Mouse (Mus musculus) hindbrain, embryonic 14.5 days (tissue): ENCODE measurements at regions not wholly inside any gene's neighbourhood (a gene's known extent, or its start where the extent isn't known, plus 50 kb on each side); places are given as distances from the start of the nearest gene placed in this dataset.

ENCODE experiments used
- ATAC-seq: fragments of 200-750 bp; cut with Nextera tagmentation; 2 replicates; pipeline ENCODE4 v1.8.0; 2017; ENCODE audit warnings: moderate number of reproducible peaks, mild to moderate bottlenecking, moderate TSS enrichment, moderate library complexity; ENCODE audit not compliant: low FRiP score
- DNase-seq: peaks from one replicate; pipeline ENCODE4 v3.0.0-alpha.2; 2015; ENCODE audit warnings: low spot score
- H3K27ac ChIP-seq: fragments of 300-500 bp; sonication (generic); 2 replicates; pipeline ENCODE4 v1.5.1; 2014; ENCODE audit warnings: mild to moderate bottlenecking, moderate library complexity
- H3K27me3 ChIP-seq: fragments of 300-500 bp; sonication (generic); 2 replicates; pipeline ENCODE4 v1.6.1; 2014; ENCODE audit warnings: mild to moderate bottlenecking, low read length, mixed read lengths; ENCODE audit not compliant: control insufficient read depth, insufficient read depth
- H3K36me3 ChIP-seq: fragments of 300-500 bp; sonication (generic); replicated peaks from 2 replicates; pipeline ENCODE4 v1.6.1; 2014; ENCODE audit not compliant: control insufficient read depth, insufficient read depth
- H3K4me1 ChIP-seq: fragments of 300-500 bp; sonication (generic); replicated peaks from 2 replicates; pipeline ENCODE4 v1.6.1; 2014; ENCODE audit warnings: antibody characterized with exemption, low read length, mixed read lengths; ENCODE audit not compliant: control insufficient read depth, insufficient read depth
- H3K4me2 ChIP-seq: fragments of 300-500 bp; sonication (generic); replicated peaks from 2 replicates; pipeline ENCODE4 v1.6.1; 2014; ENCODE audit warnings: mild to moderate bottlenecking, moderate library complexity
- H3K4me3 ChIP-seq: fragments of 300-500 bp; sonication (generic); replicated peaks from 2 replicates; pipeline ENCODE4 v1.5.1; 2014; ENCODE audit warnings: mild to moderate bottlenecking, low read length
- H3K9ac ChIP-seq: fragments of 300-500 bp; sonication (generic); 2 replicates; pipeline ENCODE4 v1.6.1; 2014
- H3K9me3 ChIP-seq: fragments of 300-500 bp; sonication (generic); 2 replicates; pipeline ENCODE4 v1.6.1; 2016; ENCODE audit warnings: low read length; ENCODE audit not compliant: control insufficient read depth
- WGBS: fragments of 180-500 bp; shearing (Covaris S2); extraction: QIAGEN DNeasy Blood & Tissue Kit; methylation state at CpG from one replicate; pipeline ENCODE4 v1.1.7; 2014; 5-methylcytosine and 5-hydroxymethylcytosine counted together

GRCm38 (mm10) chr17:4738717-4739485 lies 255.2 kb upstream of the Arid1b start:
- H3K9me3 ChIP-seq: no peaks in the 10 kb centered on the region
- H3K4me3 ChIP-seq: no peak overlapping the region
- 17% methylated on average over 7 of the region's 7 CpGs for WGBS
- ATAC-seq (no peak), DNase-seq (no peak)
- H3K9ac ChIP-seq: no peak overlapping the region
- H3K36me3 ChIP-seq: no peaks in the 10 kb centered on the region
- H3K27ac ChIP-seq: no peak overlapping the region
- H3K4me2 ChIP-seq: no peak overlapping the region
- no peaks in the 10 kb centered on the region for H3K27me3 ChIP-seq
- H3K4me1 ChIP-seq: no peaks in the 10 kb centered on the region

GRCm38 (mm10) chr17:4740784-4741183 lies 253.3 kb upstream of the Arid1b start:
- Histone ChIP-seq H3K36me3 (no peaks in the 10 kb centered on the region), H3K9ac (no peak overlapping the region), H3K4me3 (no peak overlapping the region), H3K9me3 (no peaks in the 10 kb centered on the region), H3K27ac (no peak overlapping the region), H3K4me1 (no peaks in the 10 kb centered on the region), H3K4me2 (no peak overlapping the region), H3K27me3 (no peaks in the 10 kb centered on the region)
- no peak for DNase-seq
- 25% methylated on average over 5 of the region's 5 CpGs for WGBS
- ATAC-seq: no peak

- Histone ChIP-seq H3K9ac (no peak overlapping the region), H3K27me3 (no peaks in the 10 kb centered on the region), H3K36me3 (no peaks in the 10 kb centered on the region), H3K27ac (no peak overlapping the region), H3K4me1 (no peaks in the 10 kb centered on the region), H3K4me2 (no peak overlapping the region), H3K4me3 (no peak overlapping the region), H3K9me3 (no peaks in the 10 kb centered on the region)
- DNase-seq (no peak), ATAC-seq (no peak)
- 71% methylated on average over 1 of the region's 1 CpGs for WGBS
Measured at GRCm38 (mm10) chr17:4742314-4742713, 251.8 kb upstream of the Arid1b start.

- 96% methylated on average over 6 of the region's 6 CpGs for WGBS
- DNase-seq (no peak), ATAC-seq (no peak)
- Histone ChIP-seq H3K27me3 (no peaks in the 10 kb centered on the region), H3K27ac (no peak overlapping the region), H3K4me2 (no peak overlapping the region), H3K36me3 (no peaks in the 10 kb centered on the region), H3K9ac (no peak overlapping the region), H3K4me1 (no peaks in the 10 kb centered on the region), H3K4me3 (no peak overlapping the region), H3K9me3 (no peaks in the 10 kb centered on the region)
Measured at GRCm38 (mm10) chr17:4762956-4763355, 231.2 kb upstream of the Arid1b start.

- no peaks in the 10 kb centered on the region for H3K9me3 ChIP-seq
- no peaks in the 10 kb centered on the region for H3K36me3 ChIP-seq
- no peaks in the 10 kb centered on the region for H3K4me1 ChIP-seq
- H3K27me3 ChIP-seq: no peaks in the 10 kb centered on the region
- no peak for ATAC-seq
- WGBS: 43% methylated on average over 5 of the region's 5 CpGs
- H3K4me3 ChIP-seq: no peak overlapping the region
- H3K9ac ChIP-seq: no peak overlapping the region
- no peak for DNase-seq
- H3K27ac ChIP-seq: no peak overlapping the region
- no peak overlapping the region for H3K4me2 ChIP-seq
Measured at GRCm38 (mm10) chr17:4765723-4766122, 228.4 kb upstream of the Arid1b start.

- H3K9ac ChIP-seq: no peak overlapping the region
- no peak for ATAC-seq
- no peaks in the 10 kb centered on the region for H3K4me1 ChIP-seq
- H3K27ac ChIP-seq: no peak overlapping the region
- H3K27me3 ChIP-seq: no peaks in the 10 kb centered on the region
- no peaks in the 10 kb centered on the region for H3K9me3 ChIP-seq
- H3K4me2 ChIP-seq: no peak overlapping the region
- H3K36me3 ChIP-seq: no peaks in the 10 kb centered on the region
- H3K4me3 ChIP-seq: no peak overlapping the region
- 93% methylated on average over 5 of the region's 5 CpGs for WGBS
- DNase-seq: no peak
Measured at GRCm38 (mm10) chr17:4767947-4768522, 226.1 kb upstream of the Arid1b start.

- Histone ChIP-seq H3K4me1 (no peaks in the 10 kb centered on the region), H3K9ac (no peak overlapping the region), H3K27me3 (no peaks in the 10 kb centered on the region), H3K27ac (no peak overlapping the region), H3K4me2 (no peak overlapping the region), H3K36me3 (no peaks in the 10 kb centered on the region), H3K4me3 (no peak overlapping the region), H3K9me3 (no peaks in the 10 kb centered on the region)
- DNase-seq (no peak), ATAC-seq (no peak; the same call in 1 of the 2 replicates)
- WGBS: 72% methylated on average over 4 of the region's 4 CpGs
Measured at GRCm38 (mm10) chr17:4769284-4769683, 224.8 kb upstream of the Arid1b start.

GRCm38 (mm10) chr17:4770052-4770451 lies 224.1 kb upstream of the Arid1b start:
- no peak overlapping the region for H3K4me2 ChIP-seq
- 77% methylated on average over 3 of the region's 3 CpGs for WGBS
- no peak for DNase-seq

GRCm38 (mm10) chr17:4778161-4778560 lies 216.0 kb upstream of the Arid1b start:
- 2% methylated on average over 14 of the region's 14 CpGs for WGBS
- H3K4me2 ChIP-seq: no peak overlapping the region
- no peaks in the 10 kb centered on the region for H3K36me3 ChIP-seq
- ATAC-seq (peak; percentile 21; the same call in 1 of the 2 replicates), DNase-seq (peak; percentile 81)
- no peaks in the 10 kb centered on the region for H3K27me3 ChIP-seq
- no peak overlapping the region for H3K9ac ChIP-seq
- H3K4me3 ChIP-seq: no peak overlapping the region
- H3K9me3 ChIP-seq: no peaks in the 10 kb centered on the region
- H3K4me1 ChIP-seq: no peaks in the 10 kb centered on the region; the same call in 1 of the 2 replicates
- no peak overlapping the region for H3K27ac ChIP-seq

More at GRCm38 (mm10) chr17:4770052-4770451, 224.1 kb upstream of the Arid1b start:
- H3K27me3 ChIP-seq: no peaks in the 10 kb centered on the region
- H3K9me3 ChIP-seq: no peaks in the 10 kb centered on the region
- no peak overlapping the region for H3K4me3 ChIP-seq
- no peak for ATAC-seq
- H3K27ac ChIP-seq: no peak overlapping the region
- no peaks in the 10 kb centered on the region for H3K4me1 ChIP-seq
- H3K9ac ChIP-seq: no peak overlapping the region
- no peaks in the 10 kb centered on the region for H3K36me3 ChIP-seq
